Mouse (Mus musculus) heart, adult 11 months (tissue): ENCODE measurements at regions not wholly inside any gene's neighbourhood (a gene's known extent, or its start where the extent isn't known, plus 50 kb on each side); places are given as distances from the start of the nearest gene placed in this dataset.

Experiments used
- DNase-seq: peaks from one replicate; pipeline ENCODE4 v3.0.0; 2022

GRCm38 (mm10) chr3:149410518-149410917, 420.2 kb upstream of the Adgrl2 start:
- DNase-seq = no peak

- DNase-seq = no peak
Measured at GRCm38 (mm10) chr3:149408858-149409257, 418.5 kb upstream of the Adgrl2 start.

- peak; percentile 15 for DNase-seq
Measured at GRCm38 (mm10) chr3:149405872-149406271, 415.5 kb upstream of the Adgrl2 start.

GRCm38 (mm10) chr3:149404691-149405090, 414.3 kb upstream of the Adgrl2 start:
- DNase-seq = peak; percentile 87

GRCm38 (mm10) chr3:149402496-149402895, 412.1 kb upstream of the Adgrl2 start:
- DNase-seq = no peak

DNA sequence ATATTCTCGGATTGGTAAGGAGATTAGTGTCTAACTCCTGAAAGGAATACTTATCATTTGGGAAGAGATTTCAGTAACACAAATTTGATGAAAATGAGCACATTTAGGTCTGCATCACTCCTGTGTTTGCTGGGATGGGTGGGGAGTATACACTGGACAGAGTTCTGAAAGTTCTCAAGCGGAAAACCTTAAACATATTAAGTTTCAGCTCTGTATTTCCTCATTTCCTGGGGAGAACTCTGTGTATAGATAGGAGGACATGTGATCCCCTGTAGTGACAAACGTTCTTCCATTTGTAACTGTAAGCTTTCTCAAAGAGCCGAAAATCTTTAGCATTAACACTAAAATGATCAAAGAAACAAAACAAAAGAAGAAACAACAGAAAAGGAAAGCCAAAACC, 404.7 kb upstream of the Adgrl2 start:
- no peak for DNase-seq

GRCm38 (mm10) chr3:149393317-149394172, 403.2 kb upstream of the Adgrl2 start:
- peak; percentile 78 for DNase-seq

DNA sequence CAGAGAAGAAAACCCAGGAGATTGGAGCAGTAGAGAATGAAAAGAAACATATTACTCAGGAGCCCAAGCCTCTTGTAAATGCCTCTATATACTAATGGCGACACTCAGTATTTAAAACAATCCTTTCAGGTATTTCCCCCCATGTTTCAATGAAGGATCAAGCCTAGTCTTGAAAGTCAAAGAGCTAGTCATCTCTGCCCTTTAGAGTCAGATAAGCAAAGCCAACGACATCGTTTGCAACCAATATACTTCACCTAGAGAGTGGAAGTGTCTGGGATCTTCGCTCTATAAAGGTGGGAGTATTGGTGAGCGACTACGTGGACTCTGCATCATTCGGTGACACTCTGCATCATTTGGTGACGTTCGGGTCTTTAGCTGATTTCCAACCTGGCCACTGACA, 401.8 kb upstream of the Adgrl2 start:
- peak; percentile 41 for DNase-seq

DNA sequence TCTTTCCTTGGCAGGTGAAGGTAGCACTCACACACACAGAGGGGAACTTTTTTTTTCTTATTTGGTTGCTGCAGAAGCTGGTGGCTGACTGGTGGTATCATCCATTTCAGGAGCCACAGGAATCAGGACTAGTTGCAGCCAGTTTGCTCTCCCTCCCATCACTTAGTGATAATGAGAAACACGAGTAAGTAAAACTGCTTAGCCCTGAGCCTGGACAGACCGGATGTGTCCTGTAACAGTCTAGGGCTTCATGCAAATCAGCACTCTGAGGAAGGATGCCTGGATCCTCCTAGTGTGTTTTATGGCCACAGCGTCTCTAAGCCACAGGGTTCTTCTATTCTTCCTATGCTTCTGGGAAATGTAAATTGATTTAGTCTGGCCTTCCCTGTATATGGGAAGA, 397.2 kb upstream of the Adgrl2 start:
- peak; percentile 44 for DNase-seq

DNA sequence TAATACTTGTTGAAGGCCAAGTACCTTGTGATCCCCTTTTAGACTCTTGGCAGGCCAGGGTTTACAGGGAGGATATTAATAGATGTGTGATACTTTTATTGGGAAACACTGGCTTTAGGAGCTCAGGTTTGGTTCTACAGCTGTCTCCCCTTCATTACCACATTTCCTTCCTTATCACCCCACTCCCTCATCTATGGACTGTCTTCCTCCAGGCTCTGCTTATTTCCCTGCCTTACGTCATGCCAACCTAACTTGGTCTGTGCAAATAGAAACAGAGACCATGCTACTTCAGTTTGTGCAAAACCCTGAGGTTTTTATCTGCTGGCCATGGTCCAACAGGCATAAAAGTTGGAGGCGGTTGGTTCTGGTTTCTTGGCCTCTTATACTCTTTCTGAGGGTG, 395.7 kb upstream of the Adgrl2 start:
- DNase-seq = peak; percentile 37

DNA sequence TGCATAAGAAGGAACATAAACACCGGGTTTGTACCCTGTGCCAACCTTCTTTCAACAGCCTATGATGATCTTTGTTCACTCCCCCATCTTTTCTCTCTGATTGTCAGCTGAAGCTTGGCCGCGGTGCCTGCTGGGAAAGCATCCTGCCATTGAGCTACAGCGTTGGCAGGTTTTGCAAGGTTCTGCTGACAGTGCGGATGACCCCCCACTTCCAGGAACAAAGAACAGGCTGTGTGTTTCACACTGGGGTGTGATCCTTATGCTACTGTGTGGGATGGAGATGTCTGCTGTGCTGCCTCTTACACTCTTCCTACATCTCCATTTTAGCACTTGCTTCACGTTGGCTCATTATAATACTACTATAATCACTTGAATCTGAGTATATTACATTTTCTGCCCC, 395.0 kb upstream of the Adgrl2 start:
- peak; percentile 58 for DNase-seq

- peak; percentile 89 for DNase-seq
Measured at GRCm38 (mm10) chr3:149381559-149382245, 391.3 kb upstream of the Adgrl2 start.

DNA sequence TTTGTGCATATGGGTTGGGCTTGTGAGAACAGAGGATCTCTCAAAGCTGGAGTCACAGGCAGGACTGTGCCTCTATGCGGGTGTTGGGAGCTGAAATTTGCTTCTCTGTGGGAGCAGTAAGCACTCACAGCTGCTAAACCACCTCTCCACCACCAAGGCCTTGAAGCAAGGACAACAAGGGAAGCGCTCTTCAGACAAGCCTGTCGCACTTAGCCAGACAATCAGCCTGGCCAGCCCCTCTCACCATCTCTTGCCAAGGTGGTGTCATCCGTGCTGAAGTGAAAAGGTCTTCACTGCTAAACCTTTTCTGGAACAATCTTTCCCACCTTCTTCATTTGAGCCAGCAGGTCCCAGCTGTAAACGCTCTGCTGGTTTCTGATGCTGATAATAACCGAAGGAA, 390.7 kb upstream of the Adgrl2 start:
- peak; percentile 71 for DNase-seq

DNA sequence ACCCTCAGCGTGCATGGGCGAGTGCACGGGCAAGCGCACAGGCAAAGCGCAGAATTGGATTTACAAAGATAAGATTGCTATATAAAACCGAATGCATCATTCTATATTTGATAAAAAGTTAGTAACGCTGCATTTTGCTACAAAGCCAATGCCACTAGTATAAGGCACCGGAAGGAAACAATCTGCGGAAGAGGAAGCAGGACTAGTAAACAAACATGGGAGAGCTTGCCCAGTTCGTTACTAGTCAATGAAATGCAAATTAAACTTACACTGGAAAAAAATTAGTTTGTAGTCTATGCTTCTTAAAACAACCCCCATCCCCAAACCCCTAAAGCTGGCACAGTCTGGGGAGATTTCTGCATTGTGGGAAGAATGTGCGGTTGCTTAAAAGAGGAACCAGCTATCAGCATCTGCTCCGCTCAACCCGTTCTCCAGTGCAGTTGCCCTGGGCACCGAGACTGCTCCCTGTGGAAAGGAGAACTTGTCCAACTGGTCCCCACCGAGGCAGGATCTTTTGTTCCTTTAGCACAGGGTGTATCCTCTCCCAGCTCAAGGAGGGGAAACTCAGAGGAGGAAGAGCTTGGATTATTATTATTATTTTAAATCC, 389.6 kb upstream of the Adgrl2 start:
- DNase-seq = peak; percentile 97

DNA sequence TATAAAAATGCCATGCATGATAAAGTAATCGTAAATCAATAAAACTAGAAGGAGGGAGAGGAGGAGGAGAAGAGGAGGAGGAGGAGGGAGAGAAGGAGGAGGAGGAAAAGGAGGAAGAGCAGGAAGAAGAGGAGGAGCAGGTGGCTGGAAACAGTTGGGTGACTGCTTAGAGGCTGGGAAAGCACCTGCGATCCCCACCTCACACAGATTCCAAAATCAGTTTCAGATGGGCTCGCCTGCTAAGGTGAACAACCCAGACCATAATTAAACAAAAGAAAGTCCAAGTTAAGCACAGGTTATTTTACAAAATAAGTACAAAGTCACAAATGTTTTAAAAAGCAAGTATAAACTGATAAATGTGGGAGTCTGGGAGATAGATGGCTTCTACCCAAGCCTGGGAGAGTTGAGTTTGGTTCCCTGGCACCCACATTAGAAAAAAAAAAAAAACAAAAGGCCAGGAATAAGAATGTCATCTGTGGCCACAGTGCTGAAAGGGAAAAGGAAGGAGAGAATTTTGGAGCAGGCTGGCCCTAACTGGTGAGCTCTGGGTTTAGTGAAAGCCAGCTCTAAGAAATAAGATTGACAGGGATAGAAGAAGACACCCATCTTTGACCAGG, 389.0 kb upstream of the Adgrl2 start:
- DNase-seq = no peak

DNA sequence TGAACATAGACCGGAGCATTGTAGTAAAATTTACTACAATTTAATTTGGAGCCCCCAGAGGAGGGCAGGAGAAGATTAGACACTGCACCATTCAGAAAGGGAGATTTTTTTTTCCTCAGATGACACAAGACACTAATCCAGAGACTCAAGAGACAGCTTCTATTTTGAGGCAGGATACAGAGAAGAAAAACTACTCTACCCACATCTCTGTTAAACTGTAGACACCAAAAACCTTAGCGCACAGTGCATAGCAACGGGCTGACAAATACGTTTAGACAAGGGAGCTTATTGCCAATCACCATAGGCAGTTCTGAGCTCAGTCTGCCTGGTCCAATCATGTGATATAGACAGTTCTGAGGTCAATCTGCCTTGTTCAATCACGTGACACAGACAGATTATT, 381.1 kb upstream of the Adgrl2 start:
- no peak for DNase-seq

DNA sequence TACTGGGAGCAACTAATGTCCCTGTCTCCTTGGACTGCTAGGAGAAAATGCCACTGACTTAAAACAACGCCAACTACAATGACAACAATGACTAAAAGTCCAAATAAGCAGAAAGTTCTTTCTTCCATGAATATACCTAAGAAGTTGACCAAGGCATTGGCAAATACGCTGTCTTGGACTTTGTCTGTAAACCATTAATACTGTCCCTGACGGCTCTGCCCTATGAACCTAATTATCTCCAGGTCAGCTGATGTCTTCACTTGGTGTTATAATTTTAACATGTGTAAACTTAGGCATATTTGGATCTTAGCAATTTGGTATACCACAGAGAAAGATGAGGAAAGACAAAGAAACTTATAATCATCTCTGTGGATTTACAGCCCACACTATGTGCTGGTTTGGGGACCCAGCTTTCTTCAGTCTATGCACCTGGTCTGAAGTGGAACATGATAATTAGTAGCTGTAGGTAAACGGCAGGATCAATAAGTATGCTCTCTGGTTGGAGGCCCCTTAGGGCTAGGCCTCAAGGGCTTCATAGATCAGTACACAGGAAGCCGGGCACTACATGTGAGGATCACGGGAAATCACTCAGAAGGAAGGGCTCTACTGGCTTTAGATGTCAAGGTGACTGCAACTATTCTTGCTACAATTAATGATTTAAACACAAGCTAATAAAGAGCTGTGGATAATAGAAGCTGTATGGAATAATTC, 380.3 kb upstream of the Adgrl2 start:
- DNase-seq = peak; percentile 71

- DNase-seq = peak; percentile 19
Measured at GRCm38 (mm10) chr3:149367888-149368287, 377.5 kb upstream of the Adgrl2 start.

DNA sequence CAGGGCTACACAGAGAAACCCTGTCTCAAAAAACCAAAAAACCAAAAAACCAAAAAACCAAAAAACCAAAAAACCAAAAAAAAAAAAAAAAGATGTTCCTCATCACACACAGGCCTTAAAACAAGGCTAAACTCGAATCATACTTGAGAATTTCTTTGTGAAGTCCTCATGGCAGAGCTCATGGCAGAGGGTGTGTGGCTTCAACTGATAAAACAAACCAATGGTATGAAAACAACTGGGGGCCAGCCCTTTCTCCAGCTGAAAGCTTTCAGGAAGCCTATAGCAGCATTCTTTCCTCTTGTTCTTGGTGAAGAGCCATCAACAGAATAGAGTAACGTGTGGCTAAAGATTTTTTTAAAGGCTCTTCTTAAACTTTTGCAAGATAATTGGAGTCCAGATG, 369.8 kb upstream of the Adgrl2 start:
- DNase-seq = peak; percentile 31

- DNase-seq = peak; percentile 44
Measured at GRCm38 (mm10) chr3:149358570-149359193, 368.3 kb upstream of the Adgrl2 start.

DNA sequence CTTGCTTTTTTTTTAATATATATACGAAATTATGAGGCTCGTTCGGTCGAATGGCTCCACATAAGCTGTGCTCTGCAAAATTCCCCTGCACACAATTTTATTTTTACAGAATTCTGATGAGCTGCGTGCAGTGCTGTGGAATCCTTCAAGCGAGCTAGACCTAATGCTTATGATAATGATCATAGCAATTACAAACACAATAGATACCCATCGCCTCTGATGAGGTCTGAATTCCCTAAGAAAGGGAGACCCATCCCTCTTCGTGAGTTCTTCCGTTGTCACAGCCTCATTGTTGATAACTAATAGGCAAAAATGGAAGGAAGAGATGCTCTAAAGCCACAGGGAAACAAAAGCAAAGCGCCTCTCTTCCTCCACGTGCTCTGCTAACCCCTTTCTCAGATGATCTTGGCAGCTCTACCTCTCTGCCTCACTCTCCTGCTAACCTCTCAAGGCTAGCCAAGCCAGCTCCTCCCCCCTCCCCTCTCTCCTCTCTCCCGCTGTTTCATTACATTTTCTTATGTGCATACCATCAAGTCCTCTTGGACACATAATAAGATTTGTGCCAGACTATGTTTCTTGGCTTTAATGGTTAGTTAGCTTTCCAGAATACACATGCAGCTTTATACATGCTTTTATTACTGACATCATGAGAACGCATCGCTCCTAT, 367.7 kb upstream of the Adgrl2 start:
- DNase-seq = peak; percentile 85

- DNase-seq = peak; percentile 73
Measured at GRCm38 (mm10) chr3:149357121-149357520, 366.8 kb upstream of the Adgrl2 start.
